Mouse (Mus musculus) embryonic fibroblast, embryonic 13.5 days (primary cell): ENCODE measurements around the gene Sat2.

Experiments used
- CTCF ChIP-seq: IDR thresholded peaks from 2 replicates; pipeline ENCODE4 v1.5.1; 2011; ENCODE audit warnings: mild to moderate bottlenecking, control low read depth, low read length, moderate library complexity, borderline replicate concordance; ENCODE audit not compliant: insufficient read depth
- POLR2A ChIP-seq: IDR thresholded peaks from 2 replicates; pipeline ENCODE4 v1.6.1; 2011; ENCODE audit warnings: low read depth, mild to moderate bottlenecking, control low read depth, low read length, moderate library complexity

DNA sequence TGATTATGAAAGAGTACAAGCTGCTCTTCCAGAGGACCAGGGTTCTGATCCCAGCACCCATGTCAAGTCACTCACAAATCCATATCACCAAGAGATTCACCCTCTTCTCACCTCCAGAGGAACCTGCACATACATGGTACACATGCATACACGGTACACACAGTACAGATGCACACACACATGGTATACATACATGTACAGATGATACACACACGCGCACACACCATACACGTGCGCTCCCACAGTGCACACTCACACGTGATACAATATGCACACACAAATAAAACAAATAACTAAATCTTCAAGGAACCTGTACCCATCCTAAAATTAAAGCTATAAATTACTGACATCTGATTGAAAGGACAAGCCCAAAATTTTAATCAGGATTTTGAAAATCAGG, 27.0 kb upstream of the Sat2 start:
- TF ChIP-seq POLR2A (no peak), CTCF (no peak)
